Mouse (Mus musculus) urinary bladder, adult 18-20 months (tissue): ENCODE data around the gene Mid1.
A peak's percentile ranks its signal among the peaks of the same experiment; 100 is the strongest.

ENCODE experiments used
- DNase-seq, 2 experiments: peaks; one replicate each; pipeline ENCODE4 v3.0.0; 2022; ENCODE audit warnings: low spot score in 2 of 2, mixed read lengths in 2 of 2

The Mid1 gene

DNA sequence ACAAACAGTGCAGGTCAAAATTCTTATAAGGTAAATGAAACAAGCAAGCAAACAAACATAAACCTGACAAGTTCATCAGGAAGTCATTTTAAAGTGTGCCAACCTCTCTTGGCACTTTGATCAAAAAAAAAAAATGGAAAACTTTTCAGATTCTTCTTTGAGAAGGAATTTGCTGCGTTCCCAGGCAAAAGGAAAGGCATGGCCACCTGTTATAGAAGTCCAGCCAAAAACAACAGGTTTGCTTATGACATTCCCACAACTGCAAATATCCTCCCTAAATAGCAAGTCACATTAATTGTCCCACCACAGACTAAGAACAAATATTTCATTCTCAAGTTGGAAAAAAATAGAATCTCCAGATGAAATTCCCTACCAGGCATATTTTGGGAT, 197.2 kb downstream of the Mid1 start:
- no peak for DNase-seq

DNA sequence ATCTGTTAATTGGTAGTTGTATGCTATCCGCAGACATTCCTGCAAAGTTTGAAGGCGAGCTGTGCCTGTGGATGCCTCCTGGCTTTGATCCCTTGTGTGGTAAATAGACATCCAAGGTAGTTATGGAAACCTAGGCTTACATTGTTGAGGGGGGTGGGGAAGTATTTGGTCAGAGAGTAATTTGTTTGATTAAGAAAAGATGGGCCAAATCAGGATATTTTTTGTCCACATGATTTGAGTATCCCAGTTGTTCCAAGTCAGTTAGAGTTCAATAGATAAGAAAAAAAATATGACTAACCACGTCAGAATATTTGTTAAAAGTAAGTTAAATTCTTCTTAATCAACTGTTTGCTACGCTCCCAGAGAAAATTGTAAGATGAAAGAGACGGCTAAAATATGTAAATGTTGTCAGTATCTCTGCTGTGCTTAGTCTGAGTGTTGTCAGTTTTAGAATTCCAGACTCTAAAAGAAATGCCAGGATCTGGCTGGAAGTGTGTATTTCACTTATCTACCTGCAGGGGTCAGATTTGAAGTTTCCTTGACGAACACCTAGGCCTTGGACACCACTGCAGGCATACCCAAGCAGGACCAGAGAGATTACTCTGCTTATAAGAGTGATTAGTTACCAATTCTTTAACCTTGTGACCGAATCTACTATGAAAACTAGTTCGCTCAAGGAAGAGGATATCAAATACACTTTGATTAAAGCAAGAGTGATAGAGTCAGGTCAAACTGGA, 198.7 kb downstream of the Mid1 start:
- DNase-seq = no peak

DNA sequence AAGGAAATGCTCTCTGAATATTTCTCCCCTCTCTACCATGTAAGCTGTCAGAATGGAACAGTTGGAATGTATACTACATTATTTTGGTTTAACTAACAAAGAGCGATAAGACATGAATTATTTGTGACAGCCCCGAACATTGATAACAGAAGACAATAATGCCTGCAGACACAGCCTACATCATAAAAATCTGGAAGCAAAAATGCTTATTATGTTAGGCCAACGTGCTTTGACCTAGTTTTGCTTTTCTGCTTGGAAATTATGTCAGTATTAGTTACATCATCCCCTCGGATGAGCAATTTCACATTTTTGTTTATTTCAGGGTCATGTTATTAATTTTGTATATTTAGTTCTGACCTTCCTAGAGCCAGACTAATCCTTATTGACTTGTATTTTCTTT, 205.5 kb downstream of the Mid1 start:
- no peak for DNase-seq

DNA sequence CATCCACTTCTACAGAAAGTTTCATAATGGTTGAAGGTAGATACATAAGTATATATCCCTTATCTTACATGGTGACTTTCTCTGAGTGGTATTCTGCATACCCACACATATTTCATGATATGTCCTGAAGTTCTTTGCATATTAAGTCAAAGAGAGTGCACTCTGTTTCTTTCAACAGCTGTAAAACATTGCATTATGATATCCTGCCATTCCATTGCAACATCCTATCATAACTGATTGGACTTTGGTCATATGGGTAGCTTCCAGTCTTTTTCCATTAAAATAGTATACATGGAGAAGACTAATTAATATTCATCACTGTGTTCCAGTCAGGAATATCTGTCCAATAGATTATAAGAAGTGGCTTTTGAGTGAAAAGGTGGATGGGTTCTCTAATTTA, 207.1 kb downstream of the Mid1 start:
- DNase-seq = no peak

DNA sequence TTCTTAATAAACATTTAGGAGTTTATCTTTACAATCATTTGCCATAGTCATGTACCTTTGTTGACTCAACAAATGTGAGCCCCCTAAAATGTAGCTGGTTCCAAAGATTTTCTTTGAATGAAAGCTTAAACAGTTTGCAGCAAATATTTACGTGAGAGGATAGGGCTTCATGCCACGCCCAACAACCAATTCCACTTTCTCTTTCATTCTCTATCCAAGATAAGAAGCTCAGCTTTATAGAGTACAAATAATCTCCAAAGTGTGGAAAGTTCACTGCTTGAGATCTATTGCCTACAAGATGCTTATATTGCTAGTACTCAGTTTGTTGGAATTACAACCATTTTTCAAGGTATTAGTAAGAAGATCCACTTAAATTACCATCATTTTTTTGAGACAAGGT, 207.6 kb downstream of the Mid1 start:
- DNase-seq = no peak

DNA sequence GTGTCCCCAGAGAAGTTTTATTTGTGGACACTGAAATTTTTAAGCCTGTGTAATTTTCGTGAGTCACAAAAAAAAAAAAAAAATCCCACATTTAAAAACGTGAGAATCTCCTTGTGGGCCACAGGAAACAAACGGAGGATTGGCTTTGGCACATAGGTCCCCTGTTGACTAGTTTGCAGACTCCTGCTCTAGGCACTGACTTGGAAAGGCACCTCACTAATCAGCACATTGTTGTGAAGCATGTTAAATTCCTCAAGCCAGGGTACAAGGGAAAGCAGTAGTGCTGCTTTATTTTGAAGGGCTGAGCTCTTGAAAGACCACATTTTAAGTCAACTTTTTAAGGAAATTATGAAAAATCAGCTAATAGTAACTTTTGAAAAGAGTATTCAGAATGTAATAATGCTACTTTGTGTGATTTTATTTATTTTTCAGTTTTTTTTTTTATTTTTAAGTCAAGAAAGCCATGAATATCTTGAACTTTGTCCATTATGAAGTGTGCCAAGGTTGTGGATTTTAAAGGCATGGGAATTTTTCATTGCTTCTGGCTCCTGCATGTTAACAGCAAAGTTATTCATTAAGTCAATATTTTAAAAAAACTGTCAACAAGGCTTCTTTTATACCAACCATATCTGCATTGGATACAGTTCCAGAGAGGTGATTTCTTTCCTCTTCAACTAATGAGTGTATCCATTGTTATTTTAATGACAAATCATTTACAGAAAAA, 214.4 kb downstream of the Mid1 start:
- DNase-seq = no peak

DNA sequence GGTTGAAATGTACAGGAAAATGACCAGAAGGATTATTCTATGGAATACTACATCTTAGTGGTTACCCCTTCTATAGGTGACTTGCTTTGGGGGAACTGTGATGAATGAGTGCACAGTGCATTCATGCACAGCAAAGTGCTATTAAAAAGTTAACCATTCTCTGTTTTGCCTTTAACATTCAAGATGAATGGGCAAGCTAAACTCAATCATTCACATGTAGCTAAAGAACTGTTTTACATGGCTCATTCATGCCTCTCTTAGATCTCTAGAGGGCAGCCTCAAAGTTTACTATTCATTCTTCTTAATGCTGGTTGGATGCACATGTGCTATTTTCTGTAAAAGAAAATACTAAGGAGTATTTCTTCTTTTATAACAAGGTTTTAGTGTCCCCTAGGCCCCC, 217.9 kb downstream of the Mid1 start:
- no peak for DNase-seq

DNA sequence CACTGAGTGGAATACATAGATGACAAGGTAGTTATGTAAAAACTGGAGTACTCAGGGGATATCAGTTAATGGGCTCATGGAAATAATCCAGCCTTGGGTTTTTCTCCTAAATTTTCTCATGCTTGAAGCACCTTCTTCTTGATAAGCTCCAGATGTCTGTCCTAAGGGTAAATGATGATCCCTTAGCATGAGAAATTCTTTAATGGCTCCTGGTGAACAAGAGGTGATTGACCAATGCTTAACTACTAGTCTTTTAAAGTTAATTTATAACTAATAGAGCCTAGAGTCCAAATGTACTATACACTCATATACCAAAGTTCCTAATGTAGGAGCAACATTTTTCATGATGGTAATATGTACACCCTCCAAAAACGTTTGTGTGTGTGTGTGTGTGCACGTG, 218.7 kb downstream of the Mid1 start:
- DNase-seq = no peak

DNA sequence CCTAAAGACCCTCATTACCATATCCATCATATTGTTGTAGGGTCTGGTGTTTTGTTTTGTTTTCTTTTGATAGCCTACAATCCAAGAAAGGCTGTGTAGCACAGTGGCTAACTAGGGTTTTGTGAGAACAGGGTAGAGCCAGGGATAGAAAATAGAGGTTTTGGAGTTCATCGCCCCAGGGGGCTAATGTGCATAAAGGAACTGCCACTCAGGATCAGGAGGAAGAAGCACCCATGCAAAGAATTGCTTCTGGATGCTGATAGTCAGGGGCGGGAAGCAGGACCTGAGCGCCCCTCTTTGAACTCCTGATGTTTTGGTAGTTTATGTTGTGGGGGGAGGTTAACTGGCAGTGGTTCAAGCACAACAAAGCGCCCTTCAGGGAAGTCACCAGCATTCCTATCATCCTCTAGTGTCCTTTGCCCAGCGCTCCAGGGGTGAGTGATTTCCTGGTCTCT, 221.1 kb downstream of the Mid1 start:
- no peak for DNase-seq

DNA sequence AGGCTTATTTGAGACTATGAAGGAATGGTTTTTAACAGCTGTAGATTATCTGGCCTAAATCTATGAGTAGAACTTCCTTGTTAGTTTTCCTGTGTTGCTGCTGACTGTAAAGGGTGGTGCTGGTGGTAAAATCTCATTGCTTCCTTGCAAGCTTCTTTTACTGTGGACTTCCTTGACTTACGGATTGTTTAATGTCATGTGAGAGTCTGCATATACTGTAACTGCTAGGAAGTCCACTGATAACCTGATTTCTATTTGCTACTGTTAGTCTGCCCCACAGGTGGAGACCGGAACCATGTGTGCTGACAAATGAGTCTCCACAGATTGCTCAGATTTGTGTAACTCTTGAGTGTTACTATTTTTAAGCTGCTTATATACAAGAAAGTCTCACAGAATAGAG, 224.9 kb downstream of the Mid1 start:
- no peak for DNase-seq

DNA sequence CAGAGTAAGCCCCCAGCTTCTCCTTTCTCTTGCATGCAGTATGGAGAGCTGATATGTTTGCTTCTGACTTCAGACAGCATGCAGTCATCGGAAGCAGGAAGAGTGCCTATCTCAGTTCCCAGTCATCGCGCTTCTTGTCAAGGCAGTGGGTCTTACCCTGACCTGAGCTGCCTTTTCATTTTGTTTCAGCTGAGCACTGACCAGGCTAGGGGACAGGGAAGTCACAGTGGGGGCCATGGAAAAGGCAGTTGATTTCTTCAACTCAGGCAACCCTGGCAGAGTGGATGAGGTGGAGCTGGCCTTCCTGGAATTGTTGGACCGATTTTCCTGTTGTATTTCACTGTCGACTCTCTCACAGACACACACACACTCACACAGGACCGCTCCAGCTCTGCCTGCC, 230.7 kb downstream of the Mid1 start:
- DNase-seq = peak in 1 of 2 experiments; percentile 1

DNA sequence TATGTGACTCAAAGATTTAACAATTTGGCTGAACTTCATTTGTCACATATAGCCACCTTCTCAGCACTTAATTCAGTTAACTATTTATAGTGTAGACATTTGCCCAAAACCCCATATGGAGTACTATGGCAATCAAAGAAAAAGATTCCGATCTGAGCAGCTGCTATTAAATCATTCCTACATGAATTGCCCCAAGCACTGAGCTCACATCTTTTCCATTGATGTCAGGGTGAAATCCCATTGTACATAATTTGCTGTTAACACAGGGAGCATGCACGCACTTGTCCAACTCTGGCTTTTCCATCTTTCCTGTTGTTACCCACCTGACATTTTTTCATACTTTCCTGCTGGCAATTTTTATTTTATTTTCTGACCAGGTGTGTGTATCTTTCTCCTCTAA, 237.5 kb downstream of the Mid1 start:
- no peak for DNase-seq

DNA sequence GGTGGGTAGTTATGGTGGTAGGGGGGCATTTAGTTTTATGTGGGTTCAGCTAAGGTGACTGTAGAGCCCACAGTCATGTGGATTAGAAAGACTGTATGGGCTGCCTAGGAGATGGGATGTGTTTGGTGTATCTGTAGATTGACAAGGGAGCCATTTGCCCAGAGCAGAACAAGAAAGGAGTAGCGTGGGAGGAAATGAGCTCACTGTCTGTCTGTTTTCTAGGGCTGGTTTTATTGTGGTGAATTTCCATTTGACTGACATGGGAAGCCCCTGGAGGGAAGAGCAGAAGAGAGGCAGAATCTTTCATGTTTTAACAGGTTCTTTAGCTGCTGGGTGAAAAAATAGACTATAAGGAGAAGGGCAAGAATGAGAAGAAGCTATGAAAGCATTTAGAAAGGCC, 238.4 kb downstream of the Mid1 start:
- no peak for DNase-seq

DNA sequence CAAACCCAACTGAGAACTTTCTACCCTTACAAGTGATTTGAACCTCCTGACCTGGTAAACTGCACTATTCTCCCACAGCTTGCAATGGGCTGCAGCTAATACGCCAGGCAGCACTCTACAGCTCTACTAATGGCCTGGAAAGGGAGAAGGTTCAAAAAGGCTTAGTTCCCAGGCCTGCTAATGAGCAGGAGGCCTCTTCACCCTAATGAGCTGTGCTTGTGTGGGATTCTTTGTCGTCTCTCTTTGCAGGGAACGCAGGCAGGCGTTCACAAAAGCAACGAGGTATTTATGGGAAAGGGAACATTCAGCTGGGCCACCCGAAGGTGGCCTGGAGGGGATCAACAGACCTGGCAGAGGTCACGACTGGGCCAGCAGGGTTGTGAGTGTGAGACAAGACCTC, 240.6 kb downstream of the Mid1 start:
- no peak for DNase-seq

DNA sequence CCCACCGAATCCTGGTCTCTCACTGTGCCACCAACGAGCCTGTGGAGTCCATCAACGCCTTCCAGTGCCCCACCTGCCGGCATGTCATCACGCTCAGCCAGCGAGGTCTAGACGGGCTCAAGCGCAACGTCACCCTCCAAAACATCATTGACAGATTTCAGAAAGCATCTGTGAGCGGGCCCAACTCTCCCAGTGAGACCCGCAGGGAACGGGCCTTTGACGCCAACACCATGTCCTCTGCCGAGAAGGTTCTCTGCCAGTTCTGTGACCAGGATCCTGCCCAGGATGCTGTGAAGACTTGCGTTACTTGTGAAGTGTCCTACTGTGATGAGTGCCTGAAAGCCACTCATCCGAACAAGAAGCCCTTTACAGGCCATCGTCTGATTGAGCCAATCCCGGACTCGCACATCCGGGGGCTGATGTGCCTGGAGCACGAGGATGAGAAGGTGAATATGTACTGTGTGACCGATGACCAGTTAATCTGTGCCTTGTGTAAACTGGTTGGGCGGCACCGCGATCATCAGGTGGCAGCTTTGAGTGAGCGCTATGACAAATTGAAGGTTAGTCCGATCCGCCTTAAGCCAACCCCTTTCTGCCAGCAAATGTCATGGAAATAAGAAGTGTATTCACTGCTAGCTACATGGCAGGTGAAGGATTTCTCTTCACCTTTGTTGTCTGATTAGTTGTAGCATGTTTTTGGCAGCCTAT, 242.3 kb downstream of the Mid1 start:
- no peak for DNase-seq

DNA sequence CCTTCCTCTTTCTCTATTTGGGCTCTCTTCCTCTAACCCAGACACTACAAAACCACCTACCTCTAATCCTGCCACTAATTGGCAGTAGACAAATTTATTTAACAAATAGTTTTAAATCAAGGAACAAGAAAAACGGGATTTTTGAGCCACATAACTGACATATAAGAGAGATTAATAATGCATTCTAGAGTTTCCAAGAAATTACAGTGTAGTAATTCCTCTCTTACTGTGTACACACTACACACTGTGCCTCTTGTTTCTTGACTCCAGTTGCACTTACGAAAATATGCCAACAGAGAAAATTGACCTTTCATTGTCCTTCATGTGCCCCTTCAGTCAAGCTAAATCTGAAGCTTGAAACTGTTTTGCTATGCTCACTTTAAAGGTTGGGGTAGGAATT, 245.9 kb downstream of the Mid1 start:
- DNase-seq = no peak

DNA sequence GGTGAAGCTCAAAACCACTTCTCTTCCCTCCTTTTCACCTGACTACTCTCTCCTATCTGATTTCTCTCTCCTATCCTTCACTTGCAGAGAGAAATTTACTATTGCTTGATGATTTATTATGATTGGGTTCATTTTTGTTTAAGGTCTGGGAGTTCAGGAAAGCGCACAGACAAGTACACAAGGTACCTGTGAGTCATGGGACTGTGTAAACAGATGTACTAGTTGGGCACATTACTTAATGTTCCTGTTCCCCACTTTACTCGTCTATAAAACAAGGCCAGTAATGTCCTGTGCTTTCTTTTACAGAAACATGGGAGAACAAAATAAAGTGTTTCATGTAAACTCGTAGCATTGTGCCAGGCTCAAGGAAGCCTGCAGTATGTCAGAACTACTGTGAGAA, 248.2 kb downstream of the Mid1 start:
- DNase-seq = no peak

DNA sequence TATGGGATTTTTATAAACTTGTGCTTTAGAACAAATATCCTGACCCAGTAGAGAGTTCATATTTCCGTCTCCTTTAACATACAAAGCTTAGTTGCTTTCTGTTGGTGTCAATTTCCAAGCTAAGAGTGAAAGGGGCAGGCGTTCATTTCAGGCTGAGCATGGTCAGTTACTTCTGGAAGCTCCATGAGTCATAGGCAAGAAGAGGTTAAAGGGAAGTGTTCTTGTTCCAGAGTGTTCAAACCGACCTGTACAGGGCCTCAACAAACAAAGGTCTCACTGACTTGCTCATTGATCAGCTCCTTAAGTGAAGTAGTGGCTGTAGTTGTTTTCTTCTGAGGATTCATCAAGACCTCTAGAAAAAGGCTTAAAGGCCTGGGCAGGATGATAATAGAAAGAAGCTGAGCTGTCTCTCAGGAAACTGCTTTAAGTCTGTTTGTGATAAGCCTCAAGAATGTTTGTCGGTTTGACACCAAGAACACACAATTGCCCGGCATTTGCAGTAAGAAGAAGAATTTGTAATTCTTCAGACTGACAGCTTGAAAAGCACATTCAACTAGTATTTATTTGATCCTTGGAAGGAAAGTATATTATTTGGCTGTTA, 252.2 kb downstream of the Mid1 start:
- DNase-seq = no peak

DNA sequence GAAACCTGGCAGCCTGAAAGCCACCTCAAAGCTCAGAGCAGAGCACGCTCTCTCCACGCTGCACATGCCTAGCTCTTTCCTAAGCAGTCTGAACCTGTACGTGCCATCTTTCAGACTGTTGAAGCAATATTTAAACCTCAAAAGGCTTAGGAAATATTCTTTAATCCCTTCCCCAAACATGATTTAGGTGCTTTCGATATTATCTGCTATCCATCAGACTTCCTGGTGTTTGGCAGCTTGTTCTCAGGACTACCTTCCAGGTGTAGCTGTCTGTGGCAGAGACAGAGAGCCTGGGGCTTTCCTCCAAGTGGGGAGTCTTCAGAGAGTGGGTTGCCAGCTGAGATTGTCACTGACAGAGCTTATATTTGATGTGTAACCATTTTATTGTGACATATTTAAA, 255.5 kb downstream of the Mid1 start:
- DNase-seq = no peak

DNA sequence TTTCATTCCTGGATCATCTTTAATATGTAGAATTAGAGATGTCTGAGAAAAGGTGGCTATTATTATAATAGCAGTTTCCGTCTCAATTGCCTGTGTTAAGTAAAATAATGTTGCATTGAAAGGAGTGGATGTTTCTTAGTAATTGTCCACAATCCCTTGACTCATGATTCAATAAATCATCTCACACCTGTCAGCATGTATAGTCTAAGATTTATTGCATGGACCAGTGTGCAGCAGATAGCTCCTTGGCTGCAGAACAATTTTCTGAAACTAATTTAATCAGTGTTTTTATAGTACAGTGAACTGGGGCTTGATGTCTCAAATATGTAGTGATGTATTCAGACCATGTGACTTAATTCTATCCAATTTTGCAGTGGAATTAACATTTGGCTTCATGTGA, 265.6 kb downstream of the Mid1 start:
- DNase-seq = no peak

DNA sequence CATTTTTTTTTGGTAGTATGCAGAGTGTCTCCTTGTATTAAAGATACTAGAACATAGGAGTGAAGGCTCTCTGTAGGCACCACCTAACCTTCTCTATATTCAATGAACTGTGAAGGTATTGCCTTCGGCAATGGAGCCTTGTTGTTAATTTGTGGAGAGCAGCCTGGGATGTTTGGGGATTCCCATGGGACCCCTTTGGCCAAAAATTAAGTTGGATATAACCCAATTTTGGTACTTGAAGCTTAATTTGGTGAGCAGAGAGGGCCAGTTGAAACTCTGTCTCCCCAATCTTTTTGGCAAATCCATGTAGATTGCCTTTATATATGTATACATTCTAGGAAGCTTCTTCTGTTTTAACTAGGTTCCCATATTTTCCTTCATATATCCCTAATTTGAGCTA, 284.3 kb downstream of the Mid1 start:
- DNase-seq = no peak

DNA sequence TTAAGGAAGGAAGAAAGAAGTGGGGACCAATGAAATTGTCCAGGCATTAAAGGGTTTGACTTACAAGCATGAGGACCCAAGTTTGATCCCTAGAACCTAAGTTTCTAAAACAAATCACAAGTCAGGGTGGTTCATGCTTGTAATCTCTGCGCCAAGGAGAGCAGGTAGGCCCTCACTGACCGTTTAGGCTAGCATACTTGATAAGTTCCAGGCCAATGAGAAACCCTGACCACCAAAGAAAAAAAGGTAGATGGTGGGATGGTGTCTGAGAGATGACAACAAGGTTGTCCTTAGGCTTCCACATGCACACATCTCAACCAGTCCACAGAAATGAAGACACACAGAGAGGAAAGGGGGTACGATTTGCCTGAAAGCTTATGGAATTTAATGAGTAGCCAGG, 284.8 kb downstream of the Mid1 start:
- peak in 1 of 2 experiments; percentile 0 for DNase-seq

DNA sequence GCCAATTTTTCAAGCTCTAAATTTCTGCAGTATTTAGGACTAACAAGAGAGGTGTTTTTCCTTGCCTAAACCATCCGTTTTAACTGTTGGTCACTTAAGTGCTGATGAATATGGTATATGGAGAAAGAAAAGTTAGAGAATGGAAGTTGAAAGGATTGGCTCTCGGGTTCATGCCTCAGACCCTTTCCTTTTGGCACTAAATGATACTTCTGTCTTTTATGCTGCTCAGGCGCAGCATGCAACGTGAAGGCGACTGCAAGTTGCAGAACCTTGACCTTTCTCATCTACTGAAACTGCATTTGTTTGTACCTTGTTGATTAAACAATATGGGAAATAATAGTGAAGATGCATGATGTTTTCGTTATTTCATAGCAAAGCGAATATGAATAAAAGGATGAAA, 285.5 kb downstream of the Mid1 start:
- DNase-seq = peak in 1 of 2 experiments; percentile 0
